Mouse (Mus musculus) embryo, embryonic 11 days (tissue): ENCODE results near the gene Ipcef1.

Source experiments
- DNase-seq: peaks from one replicate; pipeline ENCODE4 v3.0.0-alpha.2; 2015

Ipcef1 gene

GRCm38 (mm10) chr10:7052315-7053017 is at the start of gene Ipcef1:
TSS of gene Ipcef1 (minus strand) at chr10:7052478.
- DNase-seq = peak; percentile 39

GRCm38 (mm10) chr10:7077971-7078370 is 25.7 kb upstream of the Ipcef1 start:
- no peak for DNase-seq

GRCm38 (mm10) chr10:7077389-7077808 is 25.1 kb upstream of the Ipcef1 start:
- peak; percentile 11 for DNase-seq

- peak; percentile 46 for DNase-seq
These were observed 24.5 kb upstream of the Ipcef1 start for GRCm38 (mm10) chr10:7076662-7077211.

GRCm38 (mm10) chr10:7076201-7076600 is 23.9 kb upstream of the Ipcef1 start:
- peak; percentile 82 for DNase-seq

GRCm38 (mm10) chr10:7075661-7076060 is 23.4 kb upstream of the Ipcef1 start:
- DNase-seq = no peak

GRCm38 (mm10) chr10:7074231-7074630 is 22.0 kb upstream of the Ipcef1 start:
- DNase-seq = no peak

- DNase-seq = no peak
These were observed 18.6 kb upstream of the Ipcef1 start for GRCm38 (mm10) chr10:7070924-7071323.

- DNase-seq = no peak
These were observed 18.0 kb upstream of the Ipcef1 start for GRCm38 (mm10) chr10:7070100-7070835.

GRCm38 (mm10) chr10:7069090-7069489 is 16.8 kb upstream of the Ipcef1 start:
- no peak for DNase-seq

- DNase-seq = peak; percentile 22
These were observed 16.3 kb upstream of the Ipcef1 start for GRCm38 (mm10) chr10:7068608-7069007.

GRCm38 (mm10) chr10:7063752-7064457 is 11.6 kb upstream of the Ipcef1 start:
- no peak for DNase-seq

GRCm38 (mm10) chr10:7062993-7063392 is 10.7 kb upstream of the Ipcef1 start:
- no peak for DNase-seq

GRCm38 (mm10) chr10:7060326-7060725 is 8.0 kb upstream of the Ipcef1 start:
- no peak for DNase-seq

- DNase-seq = no peak
These were observed 5.3 kb upstream of the Ipcef1 start for GRCm38 (mm10) chr10:7057546-7057945.

GRCm38 (mm10) chr10:7054560-7055205 is 2.4 kb upstream of the Ipcef1 start:
- no peak for DNase-seq

GRCm38 (mm10) chr10:7049901-7050300 is 2.4 kb downstream of the Ipcef1 start:
- no peak for DNase-seq

GRCm38 (mm10) chr10:7047919-7048291 is 4.4 kb downstream of the Ipcef1 start:
- no peak for DNase-seq

GRCm38 (mm10) chr10:7047288-7047918 is 4.9 kb downstream of the Ipcef1 start:
- DNase-seq = peak; percentile 4

GRCm38 (mm10) chr10:7043896-7044295 is 8.4 kb downstream of the Ipcef1 start:
- DNase-seq = no peak

GRCm38 (mm10) chr10:7041032-7041431 is 11.2 kb downstream of the Ipcef1 start:
- no peak for DNase-seq

- no peak for DNase-seq
These were observed 15.1 kb downstream of the Ipcef1 start for GRCm38 (mm10) chr10:7037194-7037593.
